Mouse (Mus musculus): ENCODE results near the gene Atf5. TPM values are rescaled to one million over a fixed set of nuclear protein-coding genes. Genes with fewer than 3 reads are reported as not detected.

Gene Atf5
- polyA plus RNA-seq, 1 experiment: 939 TPM

DNA sequence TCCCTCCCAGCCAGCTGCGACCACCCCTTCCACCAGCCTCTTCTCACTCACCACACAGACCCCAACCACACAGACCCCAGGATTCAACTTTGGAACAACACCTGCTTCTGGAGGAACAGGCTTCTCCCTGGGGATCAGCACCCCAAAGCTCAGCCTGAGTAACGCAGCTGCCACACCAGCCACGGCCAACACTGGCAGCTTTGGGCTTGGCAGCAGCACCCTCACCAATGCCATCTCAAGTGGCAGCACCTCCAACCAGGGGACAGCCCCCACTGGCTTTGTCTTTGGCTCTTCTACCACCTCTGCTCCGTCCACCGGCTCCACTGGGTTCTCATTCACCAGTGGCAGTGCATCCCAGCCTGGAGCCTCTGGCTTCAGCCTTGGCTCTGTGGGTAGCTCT is 12.2 kb upstream of the Atf5 start:
- Histone ChIP-seq H3ac (ENCODE audit: control insufficient read depth, insufficient read length) (no peak overlapping the region), H3K36me3 (ENCODE audit: control insufficient read depth, insufficient read depth) (peaks cover 26% of the 10 kb centered on the region), H3K4me2 (ENCODE audit: low read depth) (no peak overlapping the region), H3K79me2 (ENCODE audit: control insufficient read depth, insufficient read depth) (peaks cover 69% of the 10 kb centered on the region), H3K4me3 (no peak overlapping the region), H3K27me3 (ENCODE audit: control insufficient read depth, insufficient read depth, insufficient read length) (no peaks in the 10 kb centered on the region)
- TF ChIP-seq MYOD1 (IDR thresholded peaks at IDR 0.05; ENCODE audit: control insufficient read depth in 1 of 3, insufficient read length in 2 of 3, low read depth in 2 of 3) (peak in 1 of 3 experiments; percentile 60), TCF3 (IDR thresholded peaks at IDR 0.05; ENCODE audit: insufficient read length, low read depth) (no peak), MYOG (IDR thresholded peaks at IDR 0.05; ENCODE audit: control insufficient read depth in 1 of 3, insufficient read depth in 1 of 3, insufficient read length in 2 of 3, low read depth in 2 of 3) (peak in 2 of 3 experiments; percentile 9 to 48)

- Histone ChIP-seq H3ac (ENCODE audit: control insufficient read depth, insufficient read length) (no peak overlapping the region), H3K79me2 (ENCODE audit: control insufficient read depth, insufficient read depth) (peaks cover 88% of the 10 kb centered on the region), H3K36me3 (ENCODE audit: control insufficient read depth, insufficient read depth) (peaks cover 24% of the 10 kb centered on the region), H3K27me3 (ENCODE audit: control insufficient read depth, insufficient read depth, insufficient read length) (no peaks in the 10 kb centered on the region), H3K4me2 (ENCODE audit: low read depth) (peak overlapping the region; percentile 47), H3K4me3 (no peak overlapping the region)
- TF ChIP-seq TCF12 (IDR thresholded peaks at IDR 0.05; ENCODE audit: insufficient read depth, poor library complexity, severe bottlenecking) (no peak), CEBPB (IDR thresholded peaks at IDR 0.05; ENCODE audit: insufficient read depth, poor library complexity, severe bottlenecking) (0 out of 2 replicates have a peak, but pooled peaks have one; percentile 28)
Observed at GRCm38 (mm10) chr7:44826771-44827170, 10.3 kb upstream of the Atf5 start.

- peak overlapping the region; percentile 51 for H3K4me2 ChIP-seq (ENCODE audit: low read depth)
- H3K4me3 ChIP-seq: no peak overlapping the region
- no peak overlapping the region for H3ac ChIP-seq (ENCODE audit: control insufficient read depth, insufficient read length)
- no peaks in the 10 kb centered on the region for H3K27me3 ChIP-seq (ENCODE audit: control insufficient read depth, insufficient read depth, insufficient read length)
- peaks cover 91% of the 10 kb centered on the region for H3K79me2 ChIP-seq (ENCODE audit: control insufficient read depth, insufficient read depth)
- TF ChIP-seq E2F4 (IDR thresholded peaks at IDR 0.05; ENCODE audit: insufficient read depth) (no peak), MYOG (IDR thresholded peaks at IDR 0.05; ENCODE audit: control insufficient read depth in 1 of 3, insufficient read depth in 1 of 3, insufficient read length in 2 of 3, low read depth in 2 of 3) (no peak), MYOD1 (IDR thresholded peaks at IDR 0.05; ENCODE audit: control insufficient read depth in 1 of 3, insufficient read length in 2 of 3, low read depth in 2 of 3) (no peak), TCF3 (IDR thresholded peaks at IDR 0.05; ENCODE audit: insufficient read length, low read depth) (no peak), USF1 (IDR thresholded peaks at IDR 0.05; ENCODE audit: low read depth) (no peak), CEBPB (IDR thresholded peaks at IDR 0.05; ENCODE audit: insufficient read depth, poor library complexity, severe bottlenecking) (no peak), REST (IDR thresholded peaks at IDR 0.05; ENCODE audit: insufficient read depth, insufficient read length) (no peak), MAX (IDR thresholded peaks at IDR 0.05; ENCODE audit: low read depth) (no peak), POLR2A (IDR thresholded peaks at IDR 0.05; ENCODE audit: insufficient read length, low read depth) (no peak), TCF12 (IDR thresholded peaks at IDR 0.05; ENCODE audit: insufficient read depth, poor library complexity, severe bottlenecking) (no peak), SRF (IDR thresholded peaks at IDR 0.05; ENCODE audit: control insufficient read depth, insufficient read length, low read depth) (no peak), POLR2AphosphoS2 (IDR thresholded peaks at IDR 0.05; ENCODE audit: insufficient read length, low read depth) (no peak)
- peaks cover 7% of the 10 kb centered on the region for H3K36me3 ChIP-seq (ENCODE audit: control insufficient read depth, insufficient read depth)
Observed at GRCm38 (mm10) chr7:44824872-44825271, 8.4 kb upstream of the Atf5 start.

GRCm38 (mm10) chr7:44823409-44823808 is 7.0 kb upstream of the Atf5 start:
- Histone ChIP-seq H3ac (ENCODE audit: control insufficient read depth, insufficient read length) (no peak overlapping the region), H3K4me3 (no peak overlapping the region), H3K79me2 (ENCODE audit: control insufficient read depth, insufficient read depth) (peaks cover 100% of the 10 kb centered on the region), H3K36me3 (ENCODE audit: control insufficient read depth, insufficient read depth) (no peaks in the 10 kb centered on the region), H3K4me2 (ENCODE audit: low read depth) (peak overlapping the region; percentile 51), H3K27me3 (ENCODE audit: control insufficient read depth, insufficient read depth, insufficient read length) (no peaks in the 10 kb centered on the region)
- TF ChIP-seq POLR2A (IDR thresholded peaks at IDR 0.05; ENCODE audit: insufficient read length, low read depth): no peak
- no peak for TF ChIP-seq REST (IDR thresholded peaks at IDR 0.05; ENCODE audit: insufficient read depth, insufficient read length)
- no peak for TF ChIP-seq POLR2AphosphoS2 (IDR thresholded peaks at IDR 0.05; ENCODE audit: insufficient read length, low read depth)
- TF ChIP-seq TCF12 (IDR thresholded peaks at IDR 0.05; ENCODE audit: insufficient read depth, poor library complexity, severe bottlenecking): no peak
- no peak for TF ChIP-seq TCF3 (IDR thresholded peaks at IDR 0.05; ENCODE audit: insufficient read length, low read depth)
- no peak for TF ChIP-seq SRF (IDR thresholded peaks at IDR 0.05; ENCODE audit: control insufficient read depth, insufficient read length, low read depth)
- no peak for TF ChIP-seq MYOD1 (IDR thresholded peaks at IDR 0.05; ENCODE audit: control insufficient read depth in 1 of 3, insufficient read length in 2 of 3, low read depth in 2 of 3)
- TF ChIP-seq USF1 (IDR thresholded peaks at IDR 0.05; ENCODE audit: low read depth): no peak
- TF ChIP-seq E2F4 (IDR thresholded peaks at IDR 0.05; ENCODE audit: insufficient read depth): no peak
- TF ChIP-seq MAX (IDR thresholded peaks at IDR 0.05; ENCODE audit: low read depth): no peak
- no peak for TF ChIP-seq MYOG (IDR thresholded peaks at IDR 0.05; ENCODE audit: control insufficient read depth in 1 of 3, insufficient read depth in 1 of 3, insufficient read length in 2 of 3, low read depth in 2 of 3)

- H3K36me3 ChIP-seq (ENCODE audit: control insufficient read depth, insufficient read depth): no peaks in the 10 kb centered on the region
- TF ChIP-seq TCF3 (IDR thresholded peaks at IDR 0.05; ENCODE audit: insufficient read length, low read depth): no peak
- no peak for TF ChIP-seq MYOD1 (IDR thresholded peaks at IDR 0.05; ENCODE audit: control insufficient read depth in 1 of 3, insufficient read length in 2 of 3, low read depth in 2 of 3)
- TF ChIP-seq REST (IDR thresholded peaks at IDR 0.05; ENCODE audit: insufficient read depth, insufficient read length): no peak
- no peak for TF ChIP-seq MYOG (IDR thresholded peaks at IDR 0.05; ENCODE audit: control insufficient read depth in 1 of 3, insufficient read depth in 1 of 3, insufficient read length in 2 of 3, low read depth in 2 of 3)
- TF ChIP-seq SRF (IDR thresholded peaks at IDR 0.05; ENCODE audit: control insufficient read depth, insufficient read length, low read depth): no peak
- TF ChIP-seq USF1 (IDR thresholded peaks at IDR 0.05; ENCODE audit: low read depth): no peak
- TF ChIP-seq TCF12 (IDR thresholded peaks at IDR 0.05; ENCODE audit: insufficient read depth, poor library complexity, severe bottlenecking): no peak
- no peak for TF ChIP-seq E2F4 (IDR thresholded peaks at IDR 0.05; ENCODE audit: insufficient read depth)
- TF ChIP-seq CEBPB (IDR thresholded peaks at IDR 0.05; ENCODE audit: insufficient read depth, poor library complexity, severe bottlenecking): no peak
- no peak for TF ChIP-seq MAX (IDR thresholded peaks at IDR 0.05; ENCODE audit: low read depth)
- TF ChIP-seq POLR2AphosphoS2 (IDR thresholded peaks at IDR 0.05; ENCODE audit: insufficient read length, low read depth): no peak
- no peak for TF ChIP-seq POLR2A (IDR thresholded peaks at IDR 0.05; ENCODE audit: insufficient read length, low read depth)
- H3K27me3 ChIP-seq (ENCODE audit: control insufficient read depth, insufficient read depth, insufficient read length): no peaks in the 10 kb centered on the region
- H3K79me2 ChIP-seq (ENCODE audit: control insufficient read depth, insufficient read depth): peaks cover 100% of the 10 kb centered on the region
- H3K4me3 ChIP-seq: no peak overlapping the region
- no peak overlapping the region for H3K4me2 ChIP-seq (ENCODE audit: low read depth)
- no peak overlapping the region for H3ac ChIP-seq (ENCODE audit: control insufficient read depth, insufficient read length)
Observed at GRCm38 (mm10) chr7:44821666-44822448, 5.4 kb upstream of the Atf5 start.

Measured in myocyte (in vitro differentiated cells).